8 mouse cellular contexts compared by ENCODE assay signal in the genomic region with DNA sequence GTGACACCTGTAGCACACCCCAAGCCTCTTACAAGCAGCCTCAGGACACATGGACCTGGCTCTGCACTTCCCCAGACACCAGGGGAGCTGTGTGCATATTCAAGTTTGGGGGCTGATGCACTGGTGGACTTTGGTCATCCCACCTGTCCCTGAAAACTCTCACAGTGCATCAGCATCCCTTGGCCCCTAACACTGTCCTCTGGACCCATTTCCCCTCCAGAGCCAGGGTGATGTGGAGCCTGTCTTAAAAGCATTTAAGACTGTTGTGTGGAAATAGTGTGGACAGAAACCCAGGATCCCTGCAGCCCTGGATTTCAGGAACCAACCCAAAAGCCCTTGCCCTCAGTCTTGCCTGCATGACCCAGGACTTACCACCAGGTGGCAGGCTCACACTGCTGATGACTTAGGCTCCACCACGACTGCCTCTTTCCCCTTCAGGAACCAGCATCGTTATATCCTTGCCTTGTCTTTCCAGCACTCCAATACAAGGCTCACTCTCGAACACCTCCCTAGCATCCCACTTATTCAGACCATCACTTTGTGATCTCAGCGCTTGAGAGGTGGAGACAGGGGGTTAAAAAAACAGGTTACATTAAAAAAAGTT.
A peak's percentile ranks its signal among the peaks of the same experiment; 100 is the strongest.
DNase-seq lines count a peak whose midpoint lies in the region; ATAC-seq and TF ChIP-seq lines count a peak whose summit lies in the region.

No protein-coding gene starts in this region.

- H3K27ac ChIP-seq in kidney, embryonic 15.5 days = no peak overlapping the region
- no peak overlapping the region for H3K27ac ChIP-seq in liver, adult 2 months (replicated peaks; ENCODE audit: insufficient read depth, low read depth, low read length)
- H3K27ac ChIP-seq in stomach, embryonic 16.5 days (ENCODE audit: low read length) = no peak overlapping the region

- no peaks in the 10 kb centered on the region for H3K36me3 ChIP-seq in kidney, embryonic 15.5 days
- no peaks in the 10 kb centered on the region for H3K36me3 ChIP-seq in liver, adult 2 months (ENCODE audit: control insufficient read depth, insufficient read depth, low read length)
- no peaks in the 10 kb centered on the region for H3K36me3 ChIP-seq in stomach, embryonic 16.5 days (ENCODE audit: control insufficient read depth, insufficient read depth, low read length)

- no peaks in the 10 kb centered on the region for H3K79me2 ChIP-seq in liver, adult 2 months (ENCODE audit: control insufficient read depth, insufficient read depth, low read length)

- H3K27me3 ChIP-seq in kidney, embryonic 15.5 days = no peaks in the 10 kb centered on the region
- no peaks in the 10 kb centered on the region for H3K27me3 ChIP-seq in liver, adult 2 months (ENCODE audit: control insufficient read depth, insufficient read depth, low read length)
- no peaks in the 10 kb centered on the region for H3K27me3 ChIP-seq in stomach, embryonic 16.5 days (ENCODE audit: control insufficient read depth, insufficient read depth, low read length)

- no peak for TF ChIP-seq POLR2A in liver, adult 2 months (IDR thresholded peaks at IDR 0.05; ENCODE audit: extremely low read depth, insufficient read depth, low read length)

- ATAC-seq in kidney, embryonic 15.5 days (replicated peaks; ENCODE audit: low FRiP score) = peak; percentile 71
- ATAC-seq in stomach, embryonic 16.5 days (ENCODE audit: insufficient read depth, low FRiP score) = peak; percentile 51; the same call in 1 of the 2 replicates

- no peak overlapping the region for H3K9ac ChIP-seq in kidney, embryonic 15.5 days
- H3K9ac ChIP-seq in liver, adult 2 months (ENCODE audit: low read depth, low read length) = no peak overlapping the region
- no peak overlapping the region for H3K9ac ChIP-seq in stomach, embryonic 16.5 days (ENCODE audit: low read length)

- 2% methylated on average over 4 of the region's 4 CpGs for WGBS in kidney, embryonic 15.5 days
- 6% methylated on average over 4 of the region's 4 CpGs for WGBS in liver, adult 2 months
- 6% methylated on average over 4 of the region's 4 CpGs for WGBS in stomach, embryonic 16.5 days

- H3K9me3 ChIP-seq in kidney, embryonic 15.5 days (replicated peaks) = no peaks in the 10 kb centered on the region
- no peaks in the 10 kb centered on the region for H3K9me3 ChIP-seq in stomach, embryonic 16.5 days (replicated peaks; ENCODE audit: control insufficient read depth, low read length)

- H3K4me2 ChIP-seq in kidney, embryonic 15.5 days = no peak overlapping the region
- H3K4me2 ChIP-seq in stomach, embryonic 16.5 days (ENCODE audit: low read depth, low read length) = no peak overlapping the region

- intact Hi-C loops in gastrocnemius, postnatal 36 days (cut with DNase I) = loop anchor here (5.0 to 10.0 kb wide), 2 partner anchors 302 to 859 kb away; no protein-coding TSS in a partner anchor

- no peak overlapping the region for H3K4me3 ChIP-seq in kidney, embryonic 15.5 days (replicated peaks)
- H3K4me3 ChIP-seq in liver, adult 2 months (ENCODE audit: insufficient read depth, low read depth, low read length) = no peak overlapping the region
- no peak overlapping the region for H3K4me3 ChIP-seq in stomach, embryonic 16.5 days (replicated peaks; ENCODE audit: low read length)

- TF ChIP-seq CTCF in liver, adult 2 months (IDR thresholded peaks at IDR 0.05; ENCODE audit: low read depth, low read length) = peak; percentile 98

- H3K4me1 ChIP-seq in kidney, embryonic 15.5 days = 0 out of 2 replicates have a peak, but pooled peaks cover 4% of the 10 kb centered on the region
- H3K4me1 ChIP-seq in liver, adult 2 months (ENCODE audit: control insufficient read depth, insufficient read depth, low read length) = no peaks in the 10 kb centered on the region
- H3K4me1 ChIP-seq in stomach, embryonic 16.5 days (ENCODE audit: control insufficient read depth, insufficient read depth, low read length) = no peaks in the 10 kb centered on the region

- peak; percentile 53 for DNase-seq in A20 (ENCODE audit: low read depth, low spot score)
- DNase-seq in adrenal gland, adult 8-10 months = peak; percentile 28
- peak; percentile 84 for DNase-seq in embryo, embryonic 11 days
- peak; percentile 66 to 68 for DNase-seq in gastrocnemius, postnatal 36 days
- peak; percentile 18 for DNase-seq in liver, adult 2 months (ENCODE audit: extremely low read depth, low read depth, low spot score)
- DNase-seq in neural tube, embryonic 10.5 days (ENCODE audit: extremely low spot score, low spot score) = peak; percentile 83

Comparison
In these comparisons a context has a peak if more than half of its experiments do, and no peak if none do; other contexts are left out.
1. DNase-seq: peak in every context shown above with its lines; median percentile 84 in embryo, embryonic 11 days; 83 in neural tube, embryonic 10.5 days; 67 in gastrocnemius, postnatal 36 days; 53 in A20; 28 in adrenal gland, adult 8-10 months; 18 in liver, adult 2 months.